ENCODE assay signal across 22 mouse cellular contexts in the genomic region with DNA sequence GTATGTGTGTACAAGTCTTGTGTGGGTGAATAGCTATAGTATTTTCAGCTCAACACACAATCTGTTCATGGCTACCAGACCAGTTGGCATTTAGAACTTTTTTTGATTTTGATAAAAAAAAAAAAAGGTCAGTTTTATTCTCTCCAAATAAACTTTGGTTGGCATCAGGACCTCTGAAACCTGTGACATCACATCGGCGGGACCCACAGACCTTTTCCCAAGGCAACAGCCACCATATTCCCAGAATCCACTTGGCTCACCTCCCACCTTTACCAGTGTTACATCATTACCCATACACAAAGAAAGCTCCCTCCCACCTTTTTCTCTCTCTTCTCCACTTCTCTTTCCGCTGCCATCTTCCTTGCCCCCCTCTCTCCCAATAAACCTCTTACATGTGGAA. TPM values are rescaled to one million over a fixed set of nuclear protein-coding genes. Genes with fewer than 3 reads are reported as not detected.
"Had no signal": no experiment of that assay in that cellular context is flagged by ENCODE, and none has a peak within 500 bp of the region (broad histone marks: within the 10 kb centered on the region; RNA-seq: fewer than 3 reads in every experiment).

No protein-coding gene starts in this region.

- H3K27ac ChIP-seq: intestine, embryonic 15.5 days; left cerebral cortex, adult 2 months; liver, embryonic 13.5 days; neural tube, embryonic 12.5 days; stomach, postnatal 0 days had no signal

- H3K9me3 ChIP-seq: intestine, embryonic 15.5 days; liver, embryonic 13.5 days; neural tube, embryonic 12.5 days; neural tube, embryonic 15.5 days had no signal

- H3K36me3 ChIP-seq: intestine, embryonic 15.5 days; liver, embryonic 13.5 days; neural tube, embryonic 12.5 days; neural tube, embryonic 15.5 days had no signal

- H3K4me3 ChIP-seq: intestine, embryonic 15.5 days; left cerebral cortex, adult 2 months; liver, embryonic 13.5 days; neural tube, embryonic 12.5 days; neural tube, embryonic 15.5 days had no signal

- ATAC-seq: intestine, embryonic 15.5 days had no signal

- H3K4me1 ChIP-seq: intestine, embryonic 15.5 days; liver, embryonic 13.5 days had no signal

- H3K4me2 ChIP-seq: intestine, embryonic 15.5 days; liver, embryonic 13.5 days; neural tube, embryonic 12.5 days; neural tube, embryonic 15.5 days had no signal

- DNase-seq: kidney, adult 11 months; kidney, adult 9 months; kidney, postnatal 10 days; kidney, postnatal 4 days; layer of hippocampus, adult 9-11 months; liver, embryonic 13.5 days; lung, adult 2 months; lung, postnatal 14 days; lung, postnatal 4 days; right cerebral cortex, adult 18-20 months; right cerebral cortex, postnatal 14 days; right cerebral cortex, postnatal 4 days; thymus, adult 2 months; thymus, postnatal 14 days; thymus, postnatal 4 days had no signal

- H3K9ac ChIP-seq: intestine, embryonic 15.5 days; liver, embryonic 13.5 days; neural tube, embryonic 12.5 days; neural tube, embryonic 15.5 days had no signal

- H3K27me3 ChIP-seq: intestine, embryonic 15.5 days; liver, embryonic 13.5 days; neural tube, embryonic 12.5 days; neural tube, embryonic 15.5 days had no signal

RNA-seq across cellular contexts. Expression of gene Dclk3, which starts 36.4 kb away (rescaled TPM):
- total RNA-seq: megakaryocyte progenitor cell, adult 5-6 weeks; megakaryocyte-erythroid progenitor cell, adult 5-6 weeks had no signal
- polyA plus RNA-seq: liver, embryonic 13.5 days had no signal
